Mouse (Mus musculus) CD4-positive, CD25-positive, alpha-beta regulatory T cell, adult 4 months (primary cell): ENCODE measurements around the gene Pth2r. TPM values are rescaled to one million over a fixed set of nuclear protein-coding genes. Genes with fewer than 3 reads are reported as not detected.

ENCODE experiments used
- ATAC-seq: one replicate; pipeline ENCODE4 v1.8.0; 2017
- polyA plus RNA-seq, 2 experiments: library from polyadenylated mRNA; unstranded; fragments of 100-300 nt; shearing (Covaris generic); gene quantifications; one replicate each; pipeline ENCODE4 v1.2.1; 2017

The Pth2r gene
- not detected for polyA plus RNA-seq

- ATAC-seq, result no peak
These were observed at the start of gene Pth2r for GRCm38 (mm10) chr1:65281756-65282155. Gene Pth2r (plus strand): TSS chr1:65282056.

- peak; percentile 68 for ATAC-seq
These were observed 44.1 kb upstream of the Pth2r start for GRCm38 (mm10) chr1:65237712-65238111.

- no peak for ATAC-seq
These were observed 36.2 kb upstream of the Pth2r start for GRCm38 (mm10) chr1:65245637-65246036.

GRCm38 (mm10) chr1:65280461-65280860, 1.4 kb upstream of the Pth2r start:
- ATAC-seq, result no peak

GRCm38 (mm10) chr1:65282766-65283165, 910 bp downstream of the Pth2r start:
- ATAC-seq, result peak; percentile 72

GRCm38 (mm10) chr1:65308476-65308875, 26.6 kb downstream of the Pth2r start:
- no peak for ATAC-seq

GRCm38 (mm10) chr1:65311214-65311933, 29.5 kb downstream of the Pth2r start:
- ATAC-seq, result no peak

- ATAC-seq, result no peak
These were observed 30.3 kb downstream of the Pth2r start for GRCm38 (mm10) chr1:65312118-65312517.

- no peak for ATAC-seq
These were observed 31.0 kb downstream of the Pth2r start for GRCm38 (mm10) chr1:65312896-65313295.

- ATAC-seq, result no peak
These were observed 32.5 kb downstream of the Pth2r start for GRCm38 (mm10) chr1:65314054-65315021.

- no peak for ATAC-seq
These were observed 33.2 kb downstream of the Pth2r start for GRCm38 (mm10) chr1:65315022-65315407.

- no peak for ATAC-seq
These were observed 52.2 kb downstream of the Pth2r start for GRCm38 (mm10) chr1:65334026-65334425.

- ATAC-seq, result no peak
These were observed 55.9 kb downstream of the Pth2r start for GRCm38 (mm10) chr1:65337768-65338167.

- no peak for ATAC-seq
These were observed 58.4 kb downstream of the Pth2r start for GRCm38 (mm10) chr1:65340240-65340639.

- ATAC-seq, result no peak
These were observed 71.1 kb downstream of the Pth2r start for GRCm38 (mm10) chr1:65352979-65353378.

- ATAC-seq, result no peak
These were observed 72.3 kb downstream of the Pth2r start for GRCm38 (mm10) chr1:65354153-65354552.

GRCm38 (mm10) chr1:65388328-65388727, 106.5 kb downstream of the Pth2r start:
- no peak for ATAC-seq

GRCm38 (mm10) chr1:65389621-65390020, 107.8 kb downstream of the Pth2r start:
- ATAC-seq, result no peak

- ATAC-seq, result no peak
These were observed 125.6 kb downstream of the Pth2r start for GRCm38 (mm10) chr1:65407441-65407840.

GRCm38 (mm10) chr1:65420909-65421308, 139.1 kb downstream of the Pth2r start:
- ATAC-seq, result no peak

- ATAC-seq, result no peak
These were observed 140.7 kb downstream of the Pth2r start for GRCm38 (mm10) chr1:65422501-65423010.
